Mouse (Mus musculus): Measurements from ENCODE around the gene Zfp609.
A peak's percentile ranks its signal among the peaks of the same experiment; 100 is the strongest.
"Not testable (repeated sequence)": the region's sequence is repeated elsewhere in the genome, so short reads cannot be mapped to it uniquely, and the experiment has no call there.

The Zfp609 gene

DNA sequence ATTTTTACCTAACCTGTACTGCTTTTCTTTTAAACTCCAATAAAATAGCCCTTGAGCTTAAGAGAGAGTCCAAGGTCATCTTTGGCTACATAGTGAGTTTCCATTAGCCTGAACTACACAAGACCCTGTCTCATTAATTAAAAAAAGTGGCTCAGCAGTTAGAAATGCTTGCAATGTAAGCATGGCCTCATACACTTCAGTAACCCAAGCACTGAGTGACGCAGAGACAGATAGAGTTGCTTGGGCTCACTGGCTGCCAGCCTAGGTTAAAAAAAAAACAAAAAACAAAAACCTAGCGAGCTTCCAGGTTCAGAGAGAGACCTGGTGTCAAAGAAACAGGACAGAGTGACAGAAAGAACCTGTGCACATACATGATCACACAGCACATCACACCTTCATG is 14.5 kb downstream of the Zfp609 start:
- DNase-seq = no peak

DNA sequence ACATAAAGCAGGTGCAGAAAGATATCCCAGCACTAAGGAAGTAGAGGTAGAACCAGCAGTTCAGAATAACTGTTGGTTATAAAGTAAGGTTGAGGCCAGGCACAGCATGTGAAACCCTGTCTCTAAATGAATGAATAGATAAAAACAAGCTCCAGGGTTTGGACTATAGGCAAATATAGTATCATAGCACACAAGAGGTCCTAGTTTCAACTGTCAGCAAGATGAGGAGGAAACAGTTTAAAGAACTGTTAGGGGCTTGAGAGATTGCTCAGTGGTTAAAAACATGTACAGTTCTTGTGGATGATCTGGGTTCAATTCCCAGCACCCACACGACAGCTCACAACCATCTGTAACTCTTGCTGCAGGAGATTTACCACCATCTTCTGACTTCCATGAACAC is 15.6 kb downstream of the Zfp609 start:
- DNase-seq = no peak

DNA sequence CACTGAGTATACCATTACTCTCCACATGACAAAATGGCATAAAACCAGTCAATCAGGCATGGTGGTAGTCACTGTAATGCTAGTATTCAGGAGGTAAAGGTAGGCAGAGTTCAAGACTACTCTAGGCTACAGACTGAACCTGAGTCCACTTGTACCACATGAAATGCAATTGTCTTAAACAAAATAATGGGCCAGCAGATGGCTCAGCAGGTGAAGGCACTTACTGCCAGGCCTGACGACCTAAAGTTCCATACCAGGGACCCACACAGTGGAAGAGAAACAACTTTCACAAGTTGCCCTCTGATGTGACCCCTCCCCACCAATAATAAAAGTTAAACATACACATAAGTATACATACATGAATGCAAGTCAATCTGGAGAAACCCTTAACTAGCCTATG is 19.5 kb downstream of the Zfp609 start:
- DNase-seq = peak in 1 of 2 experiments; percentile 33

DNA sequence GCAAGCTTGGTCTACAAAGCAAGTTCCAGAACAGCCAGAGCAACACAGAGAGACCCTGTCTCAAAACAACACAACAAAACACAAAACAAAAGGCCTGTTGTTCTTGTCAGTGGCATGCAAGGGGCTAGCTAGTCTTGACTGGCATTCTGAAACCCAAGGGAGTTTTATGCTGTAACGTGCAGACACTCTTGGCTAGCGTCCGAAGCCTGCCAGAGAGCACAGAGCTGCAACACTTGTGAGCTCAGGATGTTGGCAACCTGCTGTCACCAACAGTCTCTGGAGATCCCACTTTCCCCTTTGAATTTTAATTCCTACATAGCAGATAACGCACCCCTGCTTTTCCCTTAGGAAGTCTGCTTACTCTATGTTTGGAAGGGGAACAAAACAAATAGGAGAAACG is 20.1 kb downstream of the Zfp609 start:
- peak; percentile 40 to 41 for DNase-seq

DNA sequence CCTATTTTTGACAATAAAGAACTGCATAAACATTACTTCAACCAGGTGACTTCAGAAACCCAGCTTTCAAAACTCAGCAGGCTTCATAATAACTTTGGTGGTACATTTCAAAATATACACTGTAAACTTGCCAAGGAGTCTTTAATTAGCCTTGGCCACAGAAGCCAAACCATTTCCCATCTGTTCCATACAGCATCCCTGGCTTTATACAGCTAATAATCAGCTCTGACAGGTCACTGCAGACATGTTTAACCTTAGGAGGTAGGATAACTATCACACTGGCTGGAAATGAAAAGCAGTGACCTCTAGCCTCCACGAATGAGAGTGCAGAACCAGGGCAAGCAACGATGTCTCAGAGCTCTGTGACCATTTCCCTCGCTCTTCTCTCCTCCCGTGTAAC is 27.6 kb downstream of the Zfp609 start:
- DNase-seq = peak in 1 of 2 experiments; percentile 38

DNA sequence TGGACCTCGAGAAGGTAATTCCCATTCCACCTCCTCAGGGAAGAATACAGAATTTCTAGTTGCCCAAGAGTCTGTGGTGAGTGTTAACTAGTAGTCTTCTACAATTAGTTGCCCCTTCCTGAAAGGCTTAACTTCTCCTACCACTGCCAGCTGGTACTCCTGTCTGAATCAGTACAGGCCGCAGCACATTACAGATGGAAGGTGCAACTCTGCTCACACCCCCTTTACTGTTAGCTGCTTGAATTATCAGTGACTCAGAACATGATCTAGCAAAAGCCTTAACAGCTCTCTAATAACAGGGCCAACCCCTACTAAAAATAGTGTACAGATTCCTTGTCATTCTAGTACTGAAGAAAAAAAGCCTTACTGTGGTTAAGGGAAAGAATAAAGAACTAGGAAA is 31.7 kb downstream of the Zfp609 start:
- no peak for DNase-seq

DNA sequence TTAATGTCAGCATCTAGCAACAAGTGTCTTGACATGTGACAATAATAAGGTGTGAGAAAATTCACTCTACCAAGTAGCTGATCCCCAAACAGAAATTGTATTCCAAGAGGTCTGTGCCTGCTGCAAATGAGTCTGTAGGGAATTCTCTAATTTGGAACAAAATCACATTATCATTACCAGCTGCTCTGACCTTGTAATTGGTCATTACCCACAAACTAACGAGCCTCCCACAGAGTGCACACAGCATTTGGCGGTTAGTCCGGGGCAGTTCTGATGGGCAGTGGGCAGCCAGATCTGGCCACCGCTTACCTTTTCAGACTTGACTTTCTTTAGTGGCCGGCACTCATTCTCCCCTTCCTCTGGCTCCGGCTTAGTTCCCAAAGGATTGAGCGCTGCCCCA is 33.1 kb downstream of the Zfp609 start:
- no peak for DNase-seq

DNA sequence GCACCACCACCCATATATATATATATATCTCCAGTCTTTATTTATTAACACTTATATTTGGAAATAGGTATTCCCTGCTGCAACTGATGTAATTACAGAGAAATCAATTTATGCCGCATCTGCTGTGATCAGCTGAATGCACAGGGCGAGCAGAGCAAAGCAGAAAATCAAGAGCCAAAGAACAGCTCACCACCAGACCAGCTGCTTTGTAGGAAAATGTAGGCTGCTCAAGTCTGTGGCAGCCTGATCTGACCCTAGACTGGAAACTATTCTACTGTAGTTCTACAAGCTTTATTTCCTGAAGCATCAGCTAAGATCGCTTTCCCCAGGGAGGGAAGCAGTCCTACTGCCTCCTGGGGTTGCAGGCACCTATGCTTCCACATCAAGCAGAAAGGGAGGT is 33.9 kb downstream of the Zfp609 start:
- DNase-seq = no peak

DNA sequence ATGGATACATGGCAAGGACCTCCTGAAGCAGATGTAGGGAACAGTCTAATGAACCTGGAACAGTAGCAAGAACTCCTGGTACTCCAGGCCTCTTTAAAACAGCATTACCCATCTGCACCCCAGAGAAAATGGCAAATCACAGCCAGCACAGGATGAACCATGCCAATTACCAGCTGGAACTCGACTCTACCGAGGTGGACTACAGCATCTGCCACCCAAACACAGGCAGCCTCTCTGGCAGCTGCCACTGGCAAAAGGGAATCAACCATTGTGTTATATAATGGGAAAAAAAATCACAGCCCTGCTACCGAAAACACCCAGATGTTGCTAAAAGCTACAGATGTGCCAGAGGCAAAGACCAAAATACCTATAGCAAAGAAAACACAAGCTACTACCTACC is 34.3 kb downstream of the Zfp609 start:
- DNase-seq = peak; percentile 46 to 50

DNA sequence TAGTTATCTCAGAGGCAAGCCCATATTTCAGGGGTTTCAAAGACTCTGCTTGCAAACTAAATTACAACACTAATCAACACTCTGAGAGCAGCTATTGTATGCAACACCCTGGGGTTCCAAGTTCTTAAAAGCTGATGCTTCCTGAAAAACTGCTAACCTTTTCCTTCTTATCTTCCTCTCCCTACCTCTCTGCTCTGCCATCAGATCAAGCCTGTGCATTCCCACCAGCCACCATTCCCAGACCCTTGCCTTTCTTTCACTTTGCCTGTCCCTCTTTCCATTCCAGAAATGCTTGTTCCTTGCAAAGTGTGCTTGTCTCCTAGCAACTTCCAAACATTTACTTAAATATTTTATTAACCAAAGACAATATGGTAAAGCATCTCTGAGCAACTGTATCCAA is 35.5 kb downstream of the Zfp609 start:
- no peak for DNase-seq

DNA sequence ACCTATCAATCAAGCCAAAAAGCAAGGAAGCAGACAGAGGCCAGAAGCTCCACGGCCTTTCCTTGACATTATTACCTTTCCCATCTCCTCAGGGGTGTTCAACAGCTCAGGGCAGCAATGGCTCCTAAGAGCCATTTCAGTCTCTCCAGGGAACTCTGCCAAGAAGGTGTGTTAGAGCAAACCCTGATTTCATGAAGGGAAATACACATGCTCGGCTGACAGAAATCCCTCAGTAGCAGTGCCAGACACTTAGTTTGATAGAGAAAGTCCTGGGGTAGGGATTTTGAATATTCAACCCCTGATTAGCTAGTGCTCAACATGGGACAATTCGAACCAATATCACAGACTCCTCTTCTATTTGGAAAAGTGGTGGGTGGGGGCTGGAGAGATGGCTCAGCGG is 36.3 kb downstream of the Zfp609 start:
- DNase-seq = peak in 1 of 2 experiments; percentile 35

DNA sequence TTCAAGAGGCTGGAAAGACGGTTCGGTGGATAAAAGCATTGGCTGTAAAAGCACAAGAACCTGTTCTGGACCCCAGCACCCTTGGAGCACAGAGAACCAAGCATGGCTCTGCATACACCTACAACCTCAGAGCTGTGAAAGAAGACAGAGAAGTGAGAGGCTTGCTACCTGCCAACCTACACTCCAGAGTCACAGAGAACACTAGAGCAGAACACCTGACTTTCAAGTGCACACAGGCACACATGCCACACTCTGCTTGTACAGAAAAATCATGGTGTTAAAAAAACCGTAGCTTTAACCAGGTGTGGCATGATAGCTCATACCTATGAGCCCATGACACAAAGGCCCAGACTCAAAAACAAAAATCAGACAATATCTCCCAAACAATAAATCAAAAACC is 37.6 kb downstream of the Zfp609 start:
- DNase-seq = no peak

DNA sequence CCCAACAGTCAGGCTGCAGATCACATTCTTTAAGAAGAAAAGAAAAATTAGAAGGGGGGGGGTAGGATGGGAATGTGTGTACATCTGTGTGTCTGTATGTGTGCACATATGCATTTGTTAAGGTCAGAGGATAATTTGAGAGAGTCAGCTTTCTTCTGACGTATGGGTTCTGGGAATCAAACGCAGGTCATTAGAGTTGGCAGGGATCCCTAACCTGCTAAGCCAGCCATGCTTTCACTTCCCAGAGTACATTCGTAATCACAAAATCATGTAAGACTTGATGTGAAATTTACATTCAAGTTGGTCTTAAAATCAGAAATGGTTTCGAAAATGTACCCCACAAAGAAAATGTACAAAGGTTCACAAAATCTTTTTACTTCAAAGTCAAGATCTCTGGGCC is 38.8 kb downstream of the Zfp609 start:
- DNase-seq = no peak

DNA sequence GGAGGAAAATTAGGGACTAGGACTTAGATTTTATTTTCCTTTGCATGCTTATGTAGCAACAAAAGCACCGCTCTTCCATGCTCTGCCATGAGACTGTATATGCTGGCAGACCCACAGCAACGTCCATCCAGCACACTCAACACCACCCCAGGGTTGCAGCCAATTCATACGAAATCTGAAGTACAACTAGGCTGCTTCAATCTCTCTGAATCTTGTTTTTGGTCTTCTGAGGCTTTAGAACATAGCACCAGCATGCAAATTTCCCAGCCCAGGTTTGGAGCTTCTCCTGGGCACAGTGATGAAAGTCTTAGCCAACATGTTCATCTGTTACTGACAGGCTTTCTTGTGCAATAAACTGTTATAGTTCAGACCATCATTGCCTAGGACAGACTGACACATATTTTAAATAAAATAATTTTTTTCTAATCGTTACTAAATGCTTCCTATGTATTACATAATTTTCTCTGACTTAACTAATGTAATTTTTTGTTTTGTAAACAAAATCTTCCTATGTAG is 39.5 kb downstream of the Zfp609 start:
- peak in 1 of 2 experiments; percentile 34 for DNase-seq

DNA sequence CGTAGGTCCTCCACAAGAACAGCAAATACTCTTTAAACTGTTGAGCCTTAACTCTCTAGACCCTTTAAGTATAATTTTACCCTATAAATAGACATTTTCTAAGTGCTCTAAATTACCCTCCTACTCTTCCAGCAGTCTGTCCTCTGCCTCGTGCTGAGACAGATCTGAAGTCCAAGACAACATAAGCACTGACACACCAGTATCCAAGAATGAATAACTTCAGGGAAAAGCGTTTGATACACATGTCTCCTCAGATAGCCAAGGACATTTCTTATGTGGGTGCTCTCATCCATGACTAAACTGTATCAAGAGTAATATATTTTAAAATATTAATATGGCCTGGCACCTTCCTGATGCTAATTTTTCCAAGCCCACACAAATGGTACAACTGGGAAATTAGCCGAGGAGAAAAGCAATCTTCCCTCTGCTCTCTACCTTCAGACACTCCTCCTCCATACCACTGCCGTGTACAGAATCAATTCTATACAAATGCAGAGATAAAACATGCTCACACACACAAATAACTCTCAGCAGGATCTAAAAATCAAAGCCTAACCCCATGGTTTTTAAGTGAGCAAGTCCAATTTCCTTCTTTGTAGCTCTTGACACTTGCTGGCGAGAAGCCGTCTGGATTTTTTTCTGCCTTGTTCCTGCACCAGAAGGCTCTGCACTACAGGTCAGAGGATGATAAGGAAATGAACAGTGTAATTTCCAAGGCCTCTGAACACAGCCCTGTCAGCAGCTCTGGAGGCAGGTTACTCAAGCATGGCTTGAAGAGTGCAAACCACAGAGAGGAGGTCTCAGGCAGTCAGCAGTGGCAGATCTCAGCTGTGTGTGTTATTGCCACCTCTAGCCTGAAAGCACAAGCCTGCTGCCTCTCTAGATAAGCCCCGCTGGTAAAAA is 40.2 kb downstream of the Zfp609 start:
- DNase-seq = peak; percentile 72 to 78

DNA sequence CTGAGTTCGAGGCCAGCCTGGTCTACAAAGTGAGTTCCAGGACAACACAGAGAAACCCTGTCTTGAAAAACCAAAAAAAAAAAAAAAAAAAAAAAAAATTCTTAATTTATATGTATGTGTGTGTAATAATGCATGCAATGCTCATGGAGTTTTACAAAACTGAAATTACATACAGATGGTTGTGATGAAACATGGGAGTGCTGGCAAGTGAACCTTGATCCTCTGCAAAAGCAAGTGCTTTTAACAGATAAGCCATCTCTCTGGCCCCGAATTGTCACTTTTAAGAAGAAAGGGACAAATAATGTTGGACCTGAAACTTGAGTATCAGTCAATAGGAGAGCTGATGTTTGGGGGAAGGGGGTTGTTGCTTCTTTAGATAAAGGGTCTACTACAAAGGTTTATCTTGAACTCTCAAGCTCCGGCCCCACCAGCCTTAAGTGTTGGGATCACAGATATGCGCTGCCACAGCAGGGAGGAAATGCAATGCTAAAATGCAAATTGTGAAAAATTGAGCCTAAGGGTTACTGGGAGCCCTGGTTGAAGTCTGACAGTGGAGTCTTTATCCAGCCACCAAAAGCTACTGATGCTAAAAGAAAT is 41.5 kb downstream of the Zfp609 start:
- DNase-seq = no peak

DNA sequence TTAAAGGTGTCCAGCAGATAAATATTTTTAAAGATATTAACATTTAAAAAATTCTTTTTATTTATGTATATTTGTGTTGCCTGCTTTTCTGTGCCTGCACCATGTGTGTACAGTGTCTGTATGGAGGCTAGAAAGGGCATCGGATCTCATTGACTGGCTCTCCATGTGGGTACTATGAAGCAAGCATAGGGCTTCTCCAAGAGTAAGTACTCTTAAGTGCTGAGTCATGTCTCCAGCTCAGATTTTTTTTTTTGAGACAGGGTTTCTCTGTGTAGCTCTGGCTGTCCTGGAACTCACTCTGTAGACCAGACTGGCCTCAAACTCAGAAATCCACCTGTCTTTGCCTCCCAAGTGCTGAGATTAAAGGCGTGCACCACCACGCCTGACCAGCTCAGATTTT is 47.7 kb downstream of the Zfp609 start:
- not testable (repeated sequence) for DNase-seq

DNA sequence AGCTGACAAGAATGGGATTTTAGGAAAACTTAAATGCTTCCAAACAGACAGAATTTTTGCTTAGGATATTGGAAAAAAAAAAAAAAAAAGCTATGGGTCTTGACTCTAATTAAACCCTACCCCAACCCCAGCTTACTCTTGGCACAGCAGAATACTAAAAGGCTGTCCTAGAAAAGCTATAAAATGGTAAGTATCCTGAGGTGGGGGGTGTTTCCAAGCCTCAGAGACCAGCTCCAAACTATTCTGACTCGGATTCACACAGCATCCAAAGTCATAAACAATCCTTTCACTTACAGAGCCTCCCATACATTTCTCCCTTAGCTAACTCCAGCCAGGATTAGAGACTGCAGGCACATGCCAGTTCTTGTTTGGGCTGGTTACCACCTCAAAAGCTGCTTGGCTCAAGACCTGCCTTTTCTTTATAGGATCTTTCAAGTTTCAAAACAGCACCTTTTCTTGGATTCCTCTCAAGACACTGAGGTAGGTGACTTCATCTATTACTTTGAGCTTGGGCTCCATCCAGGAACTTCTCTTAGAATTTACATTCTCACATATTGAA is 50.4 kb downstream of the Zfp609 start:
- DNase-seq = no peak

DNA sequence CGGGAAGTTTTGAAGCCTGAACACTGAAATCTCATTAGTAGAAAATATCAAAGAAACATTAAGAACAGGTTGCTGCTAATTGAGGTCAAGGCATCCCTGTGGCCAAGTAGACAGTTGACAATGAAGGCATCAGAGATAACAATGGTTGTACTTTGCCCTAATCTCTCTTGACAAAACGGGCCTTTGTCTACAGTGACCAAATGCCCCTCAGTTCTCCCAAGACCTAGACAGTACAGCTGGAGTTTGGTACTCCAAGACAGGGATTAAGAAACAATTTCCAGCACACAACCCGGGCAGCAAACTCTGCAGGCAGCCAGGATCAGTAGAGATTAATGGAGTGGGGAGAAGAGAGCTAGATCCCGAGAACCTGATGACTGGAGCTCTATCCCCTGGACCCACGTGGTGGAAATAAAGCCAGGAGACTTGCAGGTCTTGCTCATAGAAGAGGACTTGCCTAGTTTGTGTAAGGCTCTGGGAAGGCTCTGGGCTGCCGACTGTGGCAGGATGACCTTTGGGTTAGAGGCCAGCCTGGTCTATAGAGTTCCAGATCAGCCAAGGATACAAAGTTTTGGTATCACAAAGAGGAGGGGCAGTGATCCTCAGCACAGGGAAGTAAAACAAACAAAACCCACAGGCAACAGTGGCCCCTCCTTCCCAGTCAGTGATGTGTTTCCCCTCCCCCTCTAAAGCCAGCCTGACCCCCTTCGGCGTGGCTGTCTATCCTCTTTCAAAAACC is 51.1 kb downstream of the Zfp609 start:
- no peak for DNase-seq

DNA sequence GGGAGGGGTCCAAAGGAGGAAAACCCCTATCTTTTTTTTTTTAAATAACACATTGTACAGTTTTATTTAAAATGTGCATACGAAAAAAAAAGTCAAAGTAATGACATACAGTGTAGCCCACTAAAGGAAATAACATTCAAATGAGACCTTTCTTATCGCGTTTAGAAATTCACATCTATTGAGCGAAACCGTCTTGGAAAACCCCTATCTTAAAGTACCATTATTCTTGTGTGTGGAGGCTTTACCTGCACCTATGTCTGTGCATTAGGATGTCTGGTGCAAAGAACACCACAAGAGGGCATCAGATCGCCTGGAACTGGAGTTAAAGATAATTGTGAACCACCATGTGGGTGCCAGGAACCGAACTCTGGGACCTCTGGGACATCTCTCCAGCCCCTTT is 53.6 kb downstream of the Zfp609 start:
- DNase-seq = no peak

DNA sequence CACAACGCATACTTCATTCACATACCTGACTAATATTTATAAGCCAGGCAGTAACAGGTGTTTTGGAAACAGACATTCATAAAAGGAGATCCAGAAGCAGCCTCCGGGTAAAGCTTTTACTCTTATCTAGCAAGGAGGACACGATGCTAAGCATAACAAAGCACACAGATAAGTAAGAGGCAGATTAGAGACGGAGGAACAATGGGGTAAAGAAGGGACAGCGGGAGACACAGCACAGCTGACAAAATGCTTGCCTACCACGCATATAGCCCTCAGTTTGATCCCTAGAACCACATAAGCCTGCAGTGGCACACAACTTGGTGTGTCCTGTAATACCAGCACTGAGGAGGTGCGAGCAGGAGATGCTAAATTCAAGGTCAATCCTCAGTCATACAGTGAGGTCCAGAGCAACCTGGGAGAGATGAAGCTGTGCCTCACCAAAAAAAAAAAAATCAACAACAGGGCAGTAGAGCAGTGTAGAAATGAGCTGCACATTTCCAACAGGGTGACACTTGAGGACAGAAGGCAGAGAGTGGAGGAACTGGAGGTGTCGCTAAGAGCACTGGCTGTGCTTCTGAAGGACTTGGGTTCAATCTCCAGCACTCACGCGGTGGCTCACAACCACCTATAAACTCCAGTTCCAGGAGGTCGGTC is 56.2 kb downstream of the Zfp609 start:
- DNase-seq = no peak

DNA sequence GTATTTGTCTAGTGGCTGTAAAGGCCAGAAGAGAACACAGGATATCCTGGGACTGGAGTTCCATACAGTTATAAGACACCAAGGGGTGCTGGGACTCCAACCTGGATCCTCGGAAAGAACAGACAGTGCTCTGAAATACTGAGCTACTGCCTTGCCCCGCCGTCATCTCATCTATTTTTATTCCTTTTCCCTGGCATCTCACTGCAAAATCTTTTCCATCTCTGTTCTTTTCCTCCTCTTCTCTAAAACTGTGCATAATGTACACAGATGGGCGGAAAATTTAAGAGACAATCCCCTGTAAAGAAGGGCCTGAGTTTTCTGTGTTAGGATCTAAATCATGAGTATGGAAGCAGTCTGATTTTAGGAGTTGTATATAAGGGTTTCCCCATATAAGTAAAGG is 64.6 kb downstream of the Zfp609 start:
- no peak for DNase-seq

DNA sequence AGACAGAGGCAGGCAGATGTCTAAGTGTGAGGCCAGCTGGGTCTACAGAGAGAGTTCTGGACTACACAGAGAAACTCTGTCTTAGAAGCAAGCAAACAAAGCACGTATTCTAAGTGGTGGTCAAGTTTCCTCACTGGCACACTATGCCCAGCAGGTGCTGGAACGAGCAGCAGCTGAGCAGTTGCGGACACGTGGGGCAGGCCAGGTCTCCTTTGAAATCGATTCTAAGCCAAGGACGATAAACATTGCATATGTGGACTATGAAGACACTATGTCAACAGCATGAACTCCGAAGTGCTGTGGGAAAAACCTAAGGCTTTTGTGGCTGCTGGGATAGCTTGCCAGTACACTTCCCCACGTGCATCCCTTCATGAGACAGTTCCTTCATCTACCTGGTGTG is 67.4 kb downstream of the Zfp609 start:
- no peak for DNase-seq
